Mouse (Mus musculus) E14TG2a.4 (cell line): ENCODE measurements around the gene Gpr137.

ENCODE experiments used
- CTCF ChIP-seq: conservative IDR thresholded peaks from 2 replicates; pipeline ENCODE4 v1.5.1; 2014; ENCODE audit warnings: low read length
- NANOG ChIP-seq: IDR thresholded peaks from 2 replicates; pipeline ENCODE4 v1.6.1; 2014; ENCODE audit warnings: borderline replicate concordance, low read length, mixed read lengths

- TF ChIP-seq CTCF: no peak
- TF ChIP-seq NANOG: no peak
These were observed 15.6 kb downstream of the Gpr137 start for GRCm38 (mm10) chr19:6926559-6927255.
